Mouse (Mus musculus): ENCODE results near the gene Bag6. TPM values are rescaled to one million over a fixed set of nuclear protein-coding genes. Genes with fewer than 3 reads are reported as not detected.
A peak's percentile ranks its signal among the peaks of the same experiment; 100 is the strongest.

Gene Bag6
- polyA plus RNA-seq, 1 experiment from 2014 or later, result 87.9 TPM

- H3K36me3 ChIP-seq, result no peaks in the 10 kb centered on the region
- H3K4me1 ChIP-seq, result peaks cover 18% of the 10 kb centered on the region
- H3K27ac ChIP-seq, result no peak overlapping the region
- ATAC-seq (ENCODE audit: low FRiP score), result peak; percentile 38; the same call in 1 of the 2 replicates
- 42% methylated on average over 19 of the region's 19 CpGs for WGBS
- no peaks in the 10 kb centered on the region for H3K9me3 ChIP-seq (replicated peaks)
- peak overlapping the region; percentile 35 for H3K4me3 ChIP-seq
- H3K4me2 ChIP-seq (replicated peaks), result peak overlapping the region; percentile 60
- no peak overlapping the region for H3K9ac ChIP-seq
- peaks cover 52% of the 10 kb centered on the region for H3K27me3 ChIP-seq
These were observed 60.1 kb downstream of the Bag6 start for GRCm38 (mm10) chr17:35194844-35195630.

GRCm38 (mm10) chr17:35195631-35196320, 60.8 kb downstream of the Bag6 start:
- Histone ChIP-seq H3K9ac (peak overlapping the region; percentile 42), H3K4me2 (replicated peaks) (peak overlapping the region; percentile 60), H3K4me1 (peaks cover 18% of the 10 kb centered on the region), H3K27ac (no peak overlapping the region), H3K27me3 (peaks cover 58% of the 10 kb centered on the region), H3K36me3 (no peaks in the 10 kb centered on the region), H3K9me3 (replicated peaks) (no peaks in the 10 kb centered on the region), H3K4me3 (peak overlapping the region; percentile 35)
- WGBS, result 3% methylated on average over 66 of the region's 66 CpGs
- peak; percentile 64 for ATAC-seq (ENCODE audit: low FRiP score)

- peak overlapping the region; percentile 60 for H3K4me2 ChIP-seq (replicated peaks)
These were observed 61.3 kb downstream of the Bag6 start for GRCm38 (mm10) chr17:35196321-35196641.

More at GRCm38 (mm10) chr17:35196321-35196641, 61.3 kb downstream of the Bag6 start:
- Histone ChIP-seq H3K27ac (no peak overlapping the region), H3K27me3 (peaks cover 63% of the 10 kb centered on the region), H3K4me3 (peak overlapping the region; percentile 35; the same call in 1 of the 2 replicates), H3K9me3 (replicated peaks) (no peaks in the 10 kb centered on the region), H3K36me3 (no peaks in the 10 kb centered on the region), H3K9ac (no peak overlapping the region), H3K4me1 (peaks cover 18% of the 10 kb centered on the region)
- ATAC-seq (ENCODE audit: low FRiP score), result no peak
- 31% methylated on average over 9 of the region's 9 CpGs for WGBS

Small RNAs within 50 kb of the gene (microRNA-seq; reads per million reads assigned to microRNA genes)
- not detected for gene Mir6973a

Other genes with a start within 250 kb of the Bag6 start
- gene C2, start 236.9 kb upstream of the Bag6 start, polyA plus RNA-seq (2016; fragmentation: Nextera tagmentation; extraction: Ambion mirVana), result 1.4 and 2.6 TPM in 2 replicates
- 110 and 113 TPM in 2 replicates for gene Ehmt2, start 236.7 kb upstream of the Bag6 start, polyA plus RNA-seq (2016; fragmentation: Nextera tagmentation; extraction: Ambion mirVana)
- gene Slc44a4, start 220.7 kb upstream of the Bag6 start, polyA plus RNA-seq (2016; fragmentation: Nextera tagmentation; extraction: Ambion mirVana), result 0.13 and 0.15 TPM in 2 replicates
- gene Neu1, start 203.9 kb upstream of the Bag6 start, polyA plus RNA-seq (2016; fragmentation: Nextera tagmentation; extraction: Ambion mirVana), result 25.2 and 28.2 TPM in 2 replicates
- 0.08 and 0.25 TPM in 2 replicates for gene Hspa1b, start 175.9 kb upstream of the Bag6 start, polyA plus RNA-seq (2016; fragmentation: Nextera tagmentation; extraction: Ambion mirVana)
- gene Gm20481, start 165.3 kb upstream of the Bag6 start, polyA plus RNA-seq (2016; fragmentation: Nextera tagmentation; extraction: Ambion mirVana), result 0.99 TPM in 1 of 2 replicates, not detected in the other
- gene Hspa1a, start 163.0 kb upstream of the Bag6 start, polyA plus RNA-seq (2016; fragmentation: Nextera tagmentation; extraction: Ambion mirVana), result 2.2 and 3.1 TPM in 2 replicates
- gene Hspa1l, start 162.5 kb upstream of the Bag6 start, polyA plus RNA-seq (2016; fragmentation: Nextera tagmentation; extraction: Ambion mirVana), result 1.3 TPM in 2 replicates
- gene Lsm2, start 153.3 kb upstream of the Bag6 start, polyA plus RNA-seq (2016; fragmentation: Nextera tagmentation; extraction: Ambion mirVana), result 128 and 158 TPM in 2 replicates
- 109 and 110 TPM in 2 replicates for gene Vars, start 134.2 kb upstream of the Bag6 start, polyA plus RNA-seq (2016; fragmentation: Nextera tagmentation; extraction: Ambion mirVana)
- 0.12 and 0.20 TPM in 2 replicates for gene Vwa7, start 118.6 kb upstream of the Bag6 start, polyA plus RNA-seq (2016; fragmentation: Nextera tagmentation; extraction: Ambion mirVana)
- 2.4 and 3.6 TPM in 2 replicates for gene Sapcd1, start 107.2 kb upstream of the Bag6 start, polyA plus RNA-seq (2016; fragmentation: Nextera tagmentation; extraction: Ambion mirVana)
- 3.0 and 3.1 TPM in 2 replicates for gene Msh5, start 88.4 kb upstream of the Bag6 start, polyA plus RNA-seq (2016; fragmentation: Nextera tagmentation; extraction: Ambion mirVana)
- gene Clic1, start 85.2 kb upstream of the Bag6 start, polyA plus RNA-seq (2016; fragmentation: Nextera tagmentation; extraction: Ambion mirVana), result 157 and 159 TPM in 2 replicates
- 512 and 517 TPM in 2 replicates for gene Ddah2, start 76.1 kb upstream of the Bag6 start, polyA plus RNA-seq (2016; fragmentation: Nextera tagmentation; extraction: Ambion mirVana)
- gene Ly6g6c, start 69.8 kb upstream of the Bag6 start, polyA plus RNA-seq (2016; fragmentation: Nextera tagmentation; extraction: Ambion mirVana), result not detected in 2 replicates
- 0.46 and 0.52 TPM in 2 replicates for gene Mpig6b, start 69.0 kb upstream of the Bag6 start, polyA plus RNA-seq (2016; fragmentation: Nextera tagmentation; extraction: Ambion mirVana)
- gene Ly6g6e, start 58.3 kb upstream of the Bag6 start, polyA plus RNA-seq (2016; fragmentation: Nextera tagmentation; extraction: Ambion mirVana), result not detected in 2 replicates
- gene Ly6g6d, start 57.1 kb upstream of the Bag6 start, polyA plus RNA-seq (2016; fragmentation: Nextera tagmentation; extraction: Ambion mirVana), result 2.1 and 2.3 TPM in 2 replicates
- gene Ly6g6f, start 49.6 kb upstream of the Bag6 start, polyA plus RNA-seq (2016; fragmentation: Nextera tagmentation; extraction: Ambion mirVana), result 0.47 and 0.62 TPM in 2 replicates
- 78.6 and 81.1 TPM in 2 replicates for gene Abhd16a, start 45.9 kb upstream of the Bag6 start, polyA plus RNA-seq (2016; fragmentation: Nextera tagmentation; extraction: Ambion mirVana)
- gene Ly6g5c, start 26.9 kb upstream of the Bag6 start, polyA plus RNA-seq (2016; fragmentation: Nextera tagmentation; extraction: Ambion mirVana), result not detected in 2 replicates
- 1.4 and 1.5 TPM in 2 replicates for gene Ly6g5b, start 19.8 kb upstream of the Bag6 start, polyA plus RNA-seq (2016; fragmentation: Nextera tagmentation; extraction: Ambion mirVana)
- 19.8 and 20.8 TPM in 2 replicates for gene Gpank1, start 13.7 kb upstream of the Bag6 start, polyA plus RNA-seq (2016; fragmentation: Nextera tagmentation; extraction: Ambion mirVana)
- gene Csnk2b, start 13.1 kb upstream of the Bag6 start, polyA plus RNA-seq (2016; fragmentation: Nextera tagmentation; extraction: Ambion mirVana), result 237 and 276 TPM in 2 replicates
- gene D17H6S53E, start 8.8 kb upstream of the Bag6 start, polyA plus RNA-seq (2016; fragmentation: Nextera tagmentation; extraction: Ambion mirVana), result 7.3 and 7.7 TPM in 2 replicates
- 0.39 TPM in 1 of 2 replicates, not detected in the other for gene Apom, start 3.1 kb upstream of the Bag6 start, polyA plus RNA-seq (2016; fragmentation: Nextera tagmentation; extraction: Ambion mirVana)
- 206 and 213 TPM in 2 replicates for gene Prrc2a, start 29.7 kb downstream of the Bag6 start, polyA plus RNA-seq (2016; fragmentation: Nextera tagmentation; extraction: Ambion mirVana)
- gene Aif1, start 40.9 kb downstream of the Bag6 start, polyA plus RNA-seq (2016; fragmentation: Nextera tagmentation; extraction: Ambion mirVana), result 7.8 and 7.9 TPM in 2 replicates
- 6.1 and 6.9 TPM in 2 replicates for gene Lst1, start 53.3 kb downstream of the Bag6 start, polyA plus RNA-seq (2016; fragmentation: Nextera tagmentation; extraction: Ambion mirVana)
- gene Ltb, start 59.3 kb downstream of the Bag6 start, polyA plus RNA-seq (2016; fragmentation: Nextera tagmentation; extraction: Ambion mirVana), result 0.54 and 0.81 TPM in 2 replicates
- 0.14 TPM in 1 of 2 replicates, not detected in the other for gene Tnf, start 66.8 kb downstream of the Bag6 start, polyA plus RNA-seq (2016; fragmentation: Nextera tagmentation; extraction: Ambion mirVana)
- gene Lta, start 70.2 kb downstream of the Bag6 start, polyA plus RNA-seq (2016; fragmentation: Nextera tagmentation; extraction: Ambion mirVana), result not detected in 2 replicates
- 0.62 TPM in 1 of 2 replicates, not detected in the other for gene Gm16181, start 85.7 kb downstream of the Bag6 start, polyA plus RNA-seq (2016; fragmentation: Nextera tagmentation; extraction: Ambion mirVana)
- gene Atp6v1g2, start 98.5 kb downstream of the Bag6 start, polyA plus RNA-seq (2016; fragmentation: Nextera tagmentation; extraction: Ambion mirVana), result 21.1 and 23.0 TPM in 2 replicates
- gene Nfkbil1, start 100.6 kb downstream of the Bag6 start, polyA plus RNA-seq (2016; fragmentation: Nextera tagmentation; extraction: Ambion mirVana), result 12.1 and 12.2 TPM in 2 replicates
- gene Ddx39b, start 106.6 kb downstream of the Bag6 start, polyA plus RNA-seq (2016; fragmentation: Nextera tagmentation; extraction: Ambion mirVana), result 480 and 488 TPM in 2 replicates
- 38.6 and 46.0 TPM in 2 replicates for gene H2-D1, start 127.6 kb downstream of the Bag6 start, polyA plus RNA-seq (2016; fragmentation: Nextera tagmentation; extraction: Ambion mirVana)
- 0.12 TPM in 1 of 2 replicates, not detected in the other for gene H2-Q1, start 185.2 kb downstream of the Bag6 start, polyA plus RNA-seq (2016; fragmentation: Nextera tagmentation; extraction: Ambion mirVana)
- gene H2-Q2, start 207.1 kb downstream of the Bag6 start, polyA plus RNA-seq (2016; fragmentation: Nextera tagmentation; extraction: Ambion mirVana), result 0.46 TPM in 1 of 2 replicates, not detected in the other
- 1.6 and 1.7 TPM in 2 replicates for gene H2-Q4, start 244.4 kb downstream of the Bag6 start, polyA plus RNA-seq (2016; fragmentation: Nextera tagmentation; extraction: Ambion mirVana)